Mouse (Mus musculus): ENCODE data around the gene Cntnap5c. TPM values are rescaled to one million over a fixed set of nuclear protein-coding genes. Genes with fewer than 3 reads are reported as not detected.

Cntnap5c gene
- polyA plus RNA-seq, 2 experiments = not detected

- no peak for ATAC-seq (ENCODE audit: low FRiP score, low read depth)
- H3K9ac ChIP-seq (ENCODE audit: low read depth, low read length, severe bottlenecking) = no peak overlapping the region
- H3K27ac ChIP-seq (replicated peaks; ENCODE audit: low read depth, low read length) = no peak overlapping the region
- no peaks in the 10 kb centered on the region for H3K9me3 ChIP-seq (ENCODE audit: control insufficient read depth, low read length)
- no peaks in the 10 kb centered on the region for H3K4me1 ChIP-seq (ENCODE audit: control insufficient read depth, insufficient read depth, low read length)
- WGBS = 14% methylated on average over 2 of the region's 2 CpGs
- H3K36me3 ChIP-seq (ENCODE audit: control insufficient read depth, insufficient read depth, low read length) = no peaks in the 10 kb centered on the region
- H3K4me3 ChIP-seq (replicated peaks; ENCODE audit: low read length) = no peak overlapping the region
- TF ChIP-seq POLR2A (IDR thresholded peaks at IDR 0.05; ENCODE audit: borderline replicate concordance, extremely low read depth, insufficient read depth, insufficient read length) = no peak
- no peak for DNase-seq (ENCODE audit: low spot score)
- no peak overlapping the region for H3K4me2 ChIP-seq (replicated peaks; ENCODE audit: low read depth, low read length, severe bottlenecking)
- H3K27me3 ChIP-seq (ENCODE audit: control insufficient read depth, insufficient read depth, low read length) = no peaks in the 10 kb centered on the region
Measured at GRCm38 (mm10) chr17:58356224-58356623, 586.9 kb downstream of the Cntnap5c start.

- Histone ChIP-seq H3K27ac (replicated peaks; ENCODE audit: low read depth, low read length) (no peak overlapping the region), H3K9ac (ENCODE audit: low read depth, low read length, severe bottlenecking) (no peak overlapping the region), H3K27me3 (ENCODE audit: control insufficient read depth, insufficient read depth, low read length) (no peaks in the 10 kb centered on the region), H3K9me3 (ENCODE audit: control insufficient read depth, low read length) (no peaks in the 10 kb centered on the region), H3K36me3 (ENCODE audit: control insufficient read depth, insufficient read depth, low read length) (no peaks in the 10 kb centered on the region), H3K4me3 (replicated peaks; ENCODE audit: low read length) (no peak overlapping the region), H3K4me2 (replicated peaks; ENCODE audit: low read depth, low read length, severe bottlenecking) (no peak overlapping the region), H3K4me1 (ENCODE audit: control insufficient read depth, insufficient read depth, low read length) (no peaks in the 10 kb centered on the region)
- no peak for ATAC-seq (ENCODE audit: low FRiP score, low read depth)
- WGBS = 78% methylated on average over 4 of the region's 4 CpGs
- TF ChIP-seq POLR2A (IDR thresholded peaks at IDR 0.05; ENCODE audit: borderline replicate concordance, extremely low read depth, insufficient read depth, insufficient read length) = no peak
- DNase-seq (ENCODE audit: low spot score) = no peak
Measured at GRCm38 (mm10) chr17:58363582-58364267, 594.4 kb downstream of the Cntnap5c start.

- no peaks in the 10 kb centered on the region for H3K27me3 ChIP-seq (ENCODE audit: control insufficient read depth, insufficient read depth, low read length)
- no peaks in the 10 kb centered on the region for H3K36me3 ChIP-seq (ENCODE audit: control insufficient read depth, insufficient read depth, low read length)
- no peak overlapping the region for H3K4me2 ChIP-seq (replicated peaks; ENCODE audit: low read depth, low read length, severe bottlenecking)
- H3K4me1 ChIP-seq (ENCODE audit: control insufficient read depth, insufficient read depth, low read length) = no peaks in the 10 kb centered on the region
- TF ChIP-seq POLR2A (IDR thresholded peaks at IDR 0.05; ENCODE audit: borderline replicate concordance, extremely low read depth, insufficient read depth, insufficient read length) = no peak
- ATAC-seq (ENCODE audit: low FRiP score, low read depth) = no peak
- no peaks in the 10 kb centered on the region for H3K9me3 ChIP-seq (ENCODE audit: control insufficient read depth, low read length)
- no peak overlapping the region for H3K4me3 ChIP-seq (replicated peaks; ENCODE audit: low read length)
- no peak overlapping the region for H3K27ac ChIP-seq (replicated peaks; ENCODE audit: low read depth, low read length)
- no peak for DNase-seq (ENCODE audit: low spot score)
- no peak overlapping the region for H3K9ac ChIP-seq (ENCODE audit: low read depth, low read length, severe bottlenecking)
Measured at GRCm38 (mm10) chr17:58370089-58370488, 600.7 kb downstream of the Cntnap5c start.

GRCm38 (mm10) chr17:58407769-58408168, 638.4 kb downstream of the Cntnap5c start:
- Histone ChIP-seq H3K27me3 (ENCODE audit: control insufficient read depth, insufficient read depth, low read length) (no peaks in the 10 kb centered on the region), H3K4me2 (replicated peaks; ENCODE audit: low read depth, low read length, severe bottlenecking) (no peak overlapping the region), H3K27ac (replicated peaks; ENCODE audit: low read depth, low read length) (no peak overlapping the region), H3K9me3 (ENCODE audit: control insufficient read depth, low read length) (no peaks in the 10 kb centered on the region), H3K9ac (ENCODE audit: low read depth, low read length, severe bottlenecking) (no peak overlapping the region), H3K4me3 (replicated peaks; ENCODE audit: low read length) (no peak overlapping the region), H3K4me1 (ENCODE audit: control insufficient read depth, insufficient read depth, low read length) (no peaks in the 10 kb centered on the region), H3K36me3 (ENCODE audit: control insufficient read depth, insufficient read depth, low read length) (no peaks in the 10 kb centered on the region)
- DNase-seq (ENCODE audit: low spot score) (no peak), ATAC-seq (ENCODE audit: low FRiP score, low read depth) (no peak)
- no peak for TF ChIP-seq POLR2A (IDR thresholded peaks at IDR 0.05; ENCODE audit: borderline replicate concordance, extremely low read depth, insufficient read depth, insufficient read length)

GRCm38 (mm10) chr17:58408756-58409155, 639.4 kb downstream of the Cntnap5c start:
- no peak for TF ChIP-seq POLR2A (IDR thresholded peaks at IDR 0.05; ENCODE audit: borderline replicate concordance, extremely low read depth, insufficient read depth, insufficient read length)
- no peaks in the 10 kb centered on the region for H3K27me3 ChIP-seq (ENCODE audit: control insufficient read depth, insufficient read depth, low read length)
- no peaks in the 10 kb centered on the region for H3K4me1 ChIP-seq (ENCODE audit: control insufficient read depth, insufficient read depth, low read length)
- H3K9me3 ChIP-seq (ENCODE audit: control insufficient read depth, low read length) = no peaks in the 10 kb centered on the region
- H3K4me2 ChIP-seq (replicated peaks; ENCODE audit: low read depth, low read length, severe bottlenecking) = no peak overlapping the region
- H3K36me3 ChIP-seq (ENCODE audit: control insufficient read depth, insufficient read depth, low read length) = no peaks in the 10 kb centered on the region
- H3K4me3 ChIP-seq (replicated peaks; ENCODE audit: low read length) = no peak overlapping the region
- DNase-seq (ENCODE audit: low spot score) (no peak), ATAC-seq (ENCODE audit: low FRiP score, low read depth) (no peak)
- no peak overlapping the region for H3K9ac ChIP-seq (ENCODE audit: low read depth, low read length, severe bottlenecking)
- no peak overlapping the region for H3K27ac ChIP-seq (replicated peaks; ENCODE audit: low read depth, low read length)
- 71% methylated on average over 1 of the region's 1 CpGs for WGBS

- no peak for TF ChIP-seq POLR2A (IDR thresholded peaks at IDR 0.05; ENCODE audit: borderline replicate concordance, extremely low read depth, insufficient read depth, insufficient read length)
- H3K4me2 ChIP-seq (replicated peaks; ENCODE audit: low read depth, low read length, severe bottlenecking) = no peak overlapping the region
- H3K9ac ChIP-seq (ENCODE audit: low read depth, low read length, severe bottlenecking) = no peak overlapping the region
- no peaks in the 10 kb centered on the region for H3K9me3 ChIP-seq (ENCODE audit: control insufficient read depth, low read length)
- no peak overlapping the region for H3K4me3 ChIP-seq (replicated peaks; ENCODE audit: low read length)
- no peak for DNase-seq (ENCODE audit: low spot score)
- no peaks in the 10 kb centered on the region for H3K36me3 ChIP-seq (ENCODE audit: control insufficient read depth, insufficient read depth, low read length)
- no peaks in the 10 kb centered on the region for H3K27me3 ChIP-seq (ENCODE audit: control insufficient read depth, insufficient read depth, low read length)
- no peaks in the 10 kb centered on the region for H3K4me1 ChIP-seq (ENCODE audit: control insufficient read depth, insufficient read depth, low read length)
- no peak overlapping the region for H3K27ac ChIP-seq (replicated peaks; ENCODE audit: low read depth, low read length)
- no peak for ATAC-seq (ENCODE audit: low FRiP score, low read depth)
Measured at GRCm38 (mm10) chr17:58437443-58437842, 668.1 kb downstream of the Cntnap5c start.

Other genes starting within 250 kb of the Cntnap5c start
- not detected in 2 replicates for gene Vmn2r120, start 224.1 kb upstream of the Cntnap5c start, polyA plus RNA-seq (2012; rRNA removed)
- gene Vmn2r120, start 224.1 kb upstream of the Cntnap5c start, polyA plus RNA-seq (2014; fragmentation: Nextera tagmentation; extraction: Ambion mirVana) = not detected in 2 replicates
- not detected in 2 replicates for gene Gm21834, start 27.4 kb upstream of the Cntnap5c start, polyA plus RNA-seq (2012; rRNA removed)
- not detected in 2 replicates for gene Gm21834, start 27.4 kb upstream of the Cntnap5c start, polyA plus RNA-seq (2014; fragmentation: Nextera tagmentation; extraction: Ambion mirVana)